Mouse (Mus musculus) G1E (cell line): Measurements from ENCODE around the gene 1700069L16Rik.

Experiments
- CTCF ChIP-seq: IDR thresholded peaks from 2 replicates; pipeline ENCODE4 v1.5.1; 2012; ENCODE audit warnings: low read depth, low read length, inconsistent platforms, mixed read lengths
- GATA1 ChIP-seq: IDR thresholded peaks from 2 replicates; pipeline ENCODE4 v1.6.1; 2012; ENCODE audit warnings: borderline replicate concordance, low read length, inconsistent platforms, mixed read lengths

DNA sequence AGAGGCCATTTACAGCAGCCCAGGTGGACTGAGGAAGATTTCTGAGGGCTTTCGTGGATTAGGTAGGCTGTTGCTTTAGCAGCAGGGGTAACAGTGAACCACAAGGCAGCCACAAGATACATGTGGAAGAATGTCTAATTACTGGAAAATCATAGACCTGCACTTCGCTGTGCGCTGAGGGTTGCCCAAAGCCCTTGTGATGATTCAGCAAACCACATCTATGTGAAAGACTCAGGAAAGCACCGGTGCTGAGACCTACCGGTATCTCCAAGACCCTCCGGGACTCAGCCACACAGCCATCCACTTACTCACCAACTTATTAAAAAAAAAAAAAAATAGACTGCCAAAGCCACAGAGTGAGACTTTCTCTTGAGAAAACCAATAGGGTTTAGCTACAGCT, 60.4 kb downstream of the 1700069L16Rik start:
- TF ChIP-seq CTCF, result no peak
- TF ChIP-seq GATA1, result no peak
